Comparison of ENCODE assay signal across 13 mouse cellular contexts in genomic region chr11:17169262-17169661, GRCm38 (mm10).
"Had no signal": no experiment of that assay in that cellular context is flagged by ENCODE, and none has a peak within 500 bp of the region (broad histone marks: within the 10 kb centered on the region; RNA-seq: fewer than 3 reads in every experiment).

No protein-coding gene starts in this region.

- H3K9ac ChIP-seq: intestine, embryonic 15.5 days; limb, embryonic 12.5 days; liver, embryonic 14.5 days; lung, embryonic 15.5 days; midbrain, embryonic 13.5 days had no signal

- H3K36me3 ChIP-seq: intestine, embryonic 15.5 days had no signal

- ATAC-seq: intestine, embryonic 15.5 days; midbrain, embryonic 13.5 days had no signal

- H3K9me3 ChIP-seq: intestine, embryonic 15.5 days; limb, embryonic 12.5 days had no signal

- H3K4me2 ChIP-seq: intestine, embryonic 15.5 days; limb, embryonic 12.5 days; lung, embryonic 15.5 days; midbrain, embryonic 13.5 days had no signal

- H3K27ac ChIP-seq: intestine, embryonic 15.5 days; kidney, postnatal 0 days; layer of hippocampus, adult 2 months; limb, embryonic 12.5 days; liver, embryonic 14.5 days; lung, embryonic 15.5 days; midbrain, embryonic 13.5 days had no signal

- DNase-seq: kidney, adult 8-10 months; kidney, postnatal 4 days; right cerebral cortex, adult 18-20 months; right cerebral cortex, postnatal 25 days; thymus, adult 18-20 months; thymus, postnatal 14 days had no signal

- H3K4me3 ChIP-seq: intestine, embryonic 15.5 days; layer of hippocampus, adult 2 months; limb, embryonic 12.5 days; lung, embryonic 15.5 days; midbrain, embryonic 13.5 days had no signal

- H3K27me3 ChIP-seq: intestine, embryonic 15.5 days; limb, embryonic 12.5 days; lung, embryonic 15.5 days; midbrain, embryonic 13.5 days had no signal
